Comparison of ENCODE assay signal across 10 mouse cellular contexts in genomic region chr4:117651626-117652101, GRCm38 (mm10). TPM values are rescaled to one million over a fixed set of nuclear protein-coding genes. Genes with fewer than 3 reads are reported as not detected.
A peak's percentile ranks its signal among the peaks of the same experiment; 100 is the strongest.
DNase-seq lines count a peak whose midpoint lies in the region; ATAC-seq lines count a peak whose summit lies in the region.
"Had no signal": no experiment of that assay in that cellular context is flagged by ENCODE, and none has a peak within 500 bp of the region (broad histone marks: within the 10 kb centered on the region; RNA-seq: fewer than 3 reads in every experiment).

No protein-coding gene starts in this region.

- 28% methylated on average over 8 of the region's 8 CpGs for WGBS in kidney, embryonic 16.5 days
- WGBS in forebrain, embryonic 11.5 days = 10% methylated on average over 8 of the region's 8 CpGs
- 6% methylated on average over 8 of the region's 8 CpGs for WGBS in limb, embryonic 10.5 days

- H3K36me3 ChIP-seq in kidney, embryonic 16.5 days (ENCODE audit: insufficient read depth, low read length) = 0 out of 2 replicates have a peak, but pooled peaks cover 2% of the 10 kb centered on the region
- no peaks in the 10 kb centered on the region for H3K36me3 ChIP-seq in forebrain, embryonic 11.5 days (ENCODE audit: control insufficient read depth, insufficient read depth, low read length)
- H3K36me3 ChIP-seq in limb, embryonic 10.5 days = peaks cover 16% of the 10 kb centered on the region

- no peaks in the 10 kb centered on the region for H3K9me3 ChIP-seq in kidney, embryonic 16.5 days (ENCODE audit: low read length)
- no peaks in the 10 kb centered on the region for H3K9me3 ChIP-seq in forebrain, embryonic 11.5 days (ENCODE audit: control insufficient read depth, low read length)
- H3K9me3 ChIP-seq in limb, embryonic 10.5 days (replicated peaks) = no peaks in the 10 kb centered on the region

- no peak overlapping the region for H3K9ac ChIP-seq in kidney, embryonic 16.5 days (replicated peaks; ENCODE audit: low read length)
- no peak overlapping the region for H3K9ac ChIP-seq in forebrain, embryonic 11.5 days (ENCODE audit: low read length)

- peak; percentile 77 for ATAC-seq in kidney, embryonic 16.5 days (ENCODE audit: low FRiP score, low TSS enrichment)
- no peak; the same call in 1 of the 2 replicates for ATAC-seq in forebrain, embryonic 11.5 days (replicated peaks; ENCODE audit: low FRiP score)
- ATAC-seq: Patski had no signal

- no peak for DNase-seq in kidney, postnatal 10 days
- peak; percentile 70 for DNase-seq in embryo, embryonic 10.5 days (ENCODE audit: low spot score)
- DNase-seq in forebrain, embryonic 11.5 days (ENCODE audit: low spot score) = peak; percentile 64
- DNase-seq in limb, embryonic 10.5 days (ENCODE audit: low spot score) = peak; percentile 69
- no peak for DNase-seq in thymus, postnatal 4 days
- DNase-seq in ovary, postnatal 10 days (ENCODE audit: low spot score) = no peak
- DNase-seq: kidney, postnatal 14 days; lung, adult 18-20 months had no signal

- no peak overlapping the region for H3K4me3 ChIP-seq in kidney, embryonic 16.5 days (ENCODE audit: low read length)
- no peak overlapping the region for H3K4me3 ChIP-seq in forebrain, embryonic 11.5 days (ENCODE audit: low read depth, low read length)
- H3K4me3 ChIP-seq in limb, embryonic 10.5 days = peak overlapping the region; percentile 11; the same call in 1 of the 2 replicates

- peaks cover 26% of the 10 kb centered on the region for H3K4me1 ChIP-seq in kidney, embryonic 16.5 days (ENCODE audit: insufficient read depth, low read length)
- peaks cover 48% of the 10 kb centered on the region for H3K4me1 ChIP-seq in forebrain, embryonic 11.5 days (replicated peaks; ENCODE audit: control insufficient read depth, insufficient read depth, low read length)
- H3K4me1 ChIP-seq in limb, embryonic 10.5 days = peaks cover 98% of the 10 kb centered on the region

- H3K27ac ChIP-seq in kidney, embryonic 16.5 days (ENCODE audit: low read length) = no peak overlapping the region
- H3K27ac ChIP-seq in forebrain, embryonic 11.5 days (ENCODE audit: low read depth, low read length) = no peak overlapping the region
- H3K27ac ChIP-seq in limb, embryonic 10.5 days = peak overlapping the region; percentile 85

- H3K27me3 ChIP-seq in kidney, embryonic 16.5 days (ENCODE audit: insufficient read depth, low read length) = 0 out of 2 replicates have a peak, but pooled peaks cover 3% of the 10 kb centered on the region
- H3K27me3 ChIP-seq in forebrain, embryonic 11.5 days (ENCODE audit: control insufficient read depth, insufficient read depth, low read length) = no peaks in the 10 kb centered on the region
- H3K27me3 ChIP-seq in limb, embryonic 10.5 days (ENCODE audit: low read depth, poor library complexity, severe bottlenecking) = no peaks in the 10 kb centered on the region
- H3K27me3 ChIP-seq: Patski had no signal

- no peak overlapping the region for H3K4me2 ChIP-seq in kidney, embryonic 16.5 days (replicated peaks; ENCODE audit: low read depth, low read length)
- no peak overlapping the region for H3K4me2 ChIP-seq in forebrain, embryonic 11.5 days (ENCODE audit: low read depth, low read length, severe bottlenecking)

RNA-seq across cellular contexts. Expression of gene Dmap1, which starts 30.4 kb away (rescaled TPM):
- 61.0 and 64.8 TPM in 2 replicates for polyA plus RNA-seq in kidney, embryonic 16.5 days (2015; fragmentation: Nextera tagmentation; extraction: Ambion mirVana)
- 79.1 and 85.9 TPM in 2 replicates for polyA plus RNA-seq in forebrain, embryonic 11.5 days (2014; fragmentation: Nextera tagmentation; extraction: Ambion mirVana)
- polyA plus RNA-seq in limb, embryonic 10.5 days (2016; fragmentation: Nextera tagmentation; extraction: Ambion mirVana) = 89.7 and 92.2 TPM in 2 replicates

Comparison
In these comparisons a context has a peak if more than half of its experiments do, and no peak if none do; other contexts are left out.
1. DNase-seq: peak in embryo, embryonic 10.5 days (single experiment), forebrain, embryonic 11.5 days (single experiment) and limb, embryonic 10.5 days (single experiment); none in kidney, postnatal 10 days (single experiment), thymus, postnatal 4 days (single experiment) and ovary, postnatal 10 days (single experiment).